Mouse (Mus musculus) central nervous system, embryonic 14 days (tissue): Measurements from ENCODE around the gene Pyroxd2. TPM values are rescaled to one million over a fixed set of nuclear protein-coding genes. Genes with fewer than 3 reads are reported as not detected.

Experiments used
- polyA plus RNA-seq: library from polyadenylated mRNA; depleted of rRNA; stranded (reverse); fragments of >200 nt; gene quantifications from 2 replicates; pipeline ENCODE4 v1.2.3, GENCODE M21; 2012; rRNA removed

Pyroxd2 gene
- 3.7 and 4.2 TPM in 2 replicates for polyA plus RNA-seq

DNA sequence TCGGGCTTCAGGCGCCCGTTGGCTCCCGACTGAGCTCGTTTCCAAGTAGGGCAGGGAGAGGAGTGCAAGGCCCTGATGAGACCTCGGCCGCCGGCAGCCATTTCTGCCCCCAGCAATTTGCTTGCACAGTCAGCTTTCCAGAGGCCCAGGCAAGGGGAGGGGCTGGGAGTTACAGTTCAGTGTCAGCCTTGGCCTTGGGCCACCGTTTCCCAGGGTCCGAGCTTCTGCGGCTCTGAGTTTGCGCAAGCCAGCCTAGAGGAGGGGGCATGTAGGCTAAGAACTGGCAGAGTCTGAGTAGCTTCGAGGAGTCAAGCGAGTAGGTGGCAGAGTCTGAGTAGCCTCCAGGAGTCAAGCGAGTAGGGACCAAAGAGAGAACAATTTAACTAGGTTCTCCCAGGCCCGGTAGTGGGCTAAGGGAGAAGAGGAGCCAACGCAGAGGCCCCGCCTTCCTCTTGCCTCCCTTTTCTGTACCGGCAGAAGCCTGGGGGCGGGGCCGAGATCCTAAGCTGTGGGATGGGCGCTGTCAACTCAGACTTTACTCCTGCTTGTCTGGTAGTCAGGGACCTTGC is at the start of gene Pyroxd2:
Gene Pyroxd2, minus strand, starts transcription at position 413 of the 569 bp plus-strand sequence.

DNA sequence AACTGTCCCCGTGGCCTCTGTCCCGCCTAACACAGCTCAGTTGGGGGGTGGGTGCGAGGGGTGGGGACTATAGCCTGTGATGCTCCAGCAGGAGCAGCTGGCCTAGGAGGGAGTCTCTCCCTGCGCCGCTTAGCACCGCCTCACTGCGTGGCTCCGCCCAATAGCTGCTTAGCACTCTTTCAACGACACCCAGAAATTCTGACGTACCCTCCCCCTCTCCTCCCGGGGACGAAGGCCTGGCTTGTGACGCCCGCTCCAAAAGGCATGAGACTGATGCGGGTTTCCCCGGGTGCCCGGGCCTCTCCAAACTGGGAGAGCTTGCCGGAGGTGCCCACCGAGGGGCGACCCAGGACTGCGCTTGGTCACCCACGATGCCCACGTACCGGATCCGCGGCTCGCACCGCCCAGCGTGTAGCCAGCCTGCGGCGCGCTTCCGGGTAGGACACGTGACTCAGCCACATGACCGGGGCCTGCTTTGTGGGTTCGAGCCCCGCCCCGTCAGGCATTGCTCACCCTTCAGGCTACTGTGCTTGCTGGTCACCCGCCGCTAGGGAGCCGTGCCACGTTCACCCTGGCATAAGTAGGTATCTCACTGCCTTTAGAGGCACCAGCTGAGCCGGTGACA is 27.1 kb upstream of the Pyroxd2 start, which contains the start of gene Hps1:
Gene Hps1, minus strand, starts transcription at position 448 of the 625 bp plus-strand sequence.

Other genes with a start within 250 kb of the Pyroxd2 start
- 12.5 and 13.3 TPM in 2 replicates for gene R3hcc1l, start 234.0 kb downstream of the Pyroxd2 start, polyA plus RNA-seq
- 0.36 and 2.6 TPM in 2 replicates for gene Loxl4, start 140.0 kb downstream of the Pyroxd2 start, polyA plus RNA-seq
- 34.0 and 35.1 TPM in 2 replicates for gene Hps1, start 27.2 kb upstream of the Pyroxd2 start, polyA plus RNA-seq